Mouse (Mus musculus): ENCODE data around the gene Mtrf1l. TPM values are rescaled to one million over a fixed set of nuclear protein-coding genes. Genes with fewer than 3 reads are reported as not detected.

Mtrf1l gene
- 7.8 and 7.9 TPM in 2 replicates for polyA plus RNA-seq (2012; rRNA removed)

DNA sequence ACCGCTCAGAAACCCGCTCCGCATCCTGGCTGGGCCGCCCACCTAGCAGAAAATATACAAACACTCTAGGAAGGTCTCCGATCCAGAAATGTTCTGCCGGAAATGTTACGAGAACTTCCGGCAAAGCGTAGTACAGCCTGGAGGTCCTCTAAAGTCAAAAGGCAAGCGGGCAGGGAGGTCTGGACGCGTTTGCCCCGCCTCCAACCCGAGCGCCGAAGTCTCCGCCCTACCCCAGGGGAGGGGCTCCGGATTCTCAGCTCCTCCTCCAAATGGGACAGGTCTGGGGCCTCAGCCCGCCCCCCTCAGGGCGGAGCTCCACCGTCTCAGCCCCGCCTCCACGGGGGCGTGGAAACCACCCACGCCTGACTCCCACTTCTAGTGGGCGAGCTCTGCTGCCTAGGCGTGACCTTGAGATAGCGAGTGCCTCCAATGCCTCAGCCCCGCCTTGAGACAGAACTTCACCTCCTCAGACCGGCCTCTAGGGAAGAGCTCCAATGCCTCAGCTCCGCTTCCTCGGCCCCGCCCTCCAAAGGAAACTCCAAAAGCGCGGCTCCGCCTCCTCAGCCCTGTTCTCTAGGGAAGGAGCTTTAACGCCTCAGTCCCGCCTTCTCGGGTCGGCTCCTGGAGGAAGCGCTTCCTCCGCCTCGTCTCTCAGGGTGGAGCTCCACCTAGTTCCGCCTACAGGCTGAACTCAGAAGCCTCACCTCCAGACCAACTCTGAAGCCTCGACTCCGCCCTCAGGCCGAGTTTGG is at the start of gene Mtrf1l:
Gene Mtrf1l (minus strand): TSS at position 171 of the 752 bp plus-strand sequence.

DNA sequence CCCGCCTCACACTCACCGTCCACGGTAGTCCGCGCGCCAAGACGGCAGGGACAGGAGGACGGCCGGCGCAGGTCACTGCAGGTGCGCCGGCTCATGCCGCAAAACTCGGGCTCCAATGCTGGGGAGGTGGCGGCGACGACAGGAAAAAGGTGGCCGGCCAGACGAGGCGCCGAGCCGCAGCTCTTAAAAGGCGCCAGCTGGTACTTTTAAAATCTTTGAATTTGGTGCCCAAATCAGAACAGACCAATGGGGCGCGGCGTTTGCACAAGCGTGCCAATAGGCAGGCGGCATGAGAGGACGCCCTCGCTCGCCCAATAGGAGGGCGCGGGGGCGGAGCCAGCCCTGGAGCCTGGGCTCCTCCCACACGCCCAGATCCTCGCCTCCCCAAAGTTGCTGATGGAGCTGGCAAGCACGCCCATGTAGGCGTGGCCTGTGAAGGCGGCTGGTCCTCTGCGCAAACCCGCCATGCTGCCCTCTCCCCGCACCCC is 18.4 kb downstream of the Mtrf1l start, which contains the start of gene Fbxo5:
Gene Fbxo5 (minus strand): TSS at position 358 of the 488 bp plus-strand sequence.

Other genes starting within 250 kb of the Mtrf1l start
- gene Myct1, start 230.1 kb downstream of the Mtrf1l start, polyA plus RNA-seq (2012; rRNA removed) = 0.87 and 1.2 TPM in 2 replicates
- 0.38 and 0.76 TPM in 2 replicates for gene Vip, start 184.7 kb downstream of the Mtrf1l start, polyA plus RNA-seq (2012; rRNA removed)
- gene Fbxo5, start 18.3 kb downstream of the Mtrf1l start, polyA plus RNA-seq (2012; rRNA removed) = 22.6 and 25.8 TPM in 2 replicates
- gene Rgs17, start 98.5 kb upstream of the Mtrf1l start, polyA plus RNA-seq (2012; rRNA removed) = 6.2 and 6.8 TPM in 2 replicates